In the genomic region with DNA sequence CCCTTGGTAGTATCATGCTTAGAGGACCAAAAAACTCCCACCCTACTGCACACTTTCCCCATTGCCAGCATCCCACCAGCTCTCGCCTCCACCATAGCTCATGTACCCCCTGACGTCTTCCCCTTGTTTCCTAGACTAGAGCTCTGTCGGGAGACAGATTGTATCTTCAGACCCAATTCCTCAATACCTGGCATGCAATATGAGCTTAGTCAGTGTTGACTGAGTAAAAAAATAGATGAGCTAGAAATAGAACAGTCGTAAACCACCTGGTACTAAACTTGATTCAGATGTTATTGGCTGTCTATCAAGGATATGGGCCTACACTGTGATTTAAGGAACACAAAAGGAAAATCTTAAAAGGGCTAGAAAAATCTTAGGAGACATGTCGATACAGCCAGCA, we compare ENCODE assay signal across 18 mouse cellular contexts.
"Had no signal": no experiment of that assay in that cellular context is flagged by ENCODE, and none has a peak within 500 bp of the region (broad histone marks: within the 10 kb centered on the region; RNA-seq: fewer than 3 reads in every experiment).

No protein-coding gene starts in this region.

- H3K4me1 ChIP-seq: midbrain, embryonic 10.5 days; midbrain, embryonic 13.5 days; neural tube, embryonic 13.5 days; neural tube, embryonic 15.5 days had no signal

- H3K4me2 ChIP-seq: lung, embryonic 14.5 days; midbrain, embryonic 13.5 days; neural tube, embryonic 13.5 days; neural tube, embryonic 15.5 days had no signal

- H3K4me3 ChIP-seq: midbrain, embryonic 10.5 days; midbrain, embryonic 13.5 days; myocyte; neural tube, embryonic 13.5 days; neural tube, embryonic 15.5 days had no signal

- H3K27ac ChIP-seq: midbrain, embryonic 10.5 days; midbrain, embryonic 13.5 days; neural tube, embryonic 13.5 days; neural tube, embryonic 15.5 days had no signal

- ATAC-seq: midbrain, embryonic 13.5 days; midbrain, embryonic 16.5 days had no signal

- H3K9me3 ChIP-seq: midbrain, embryonic 10.5 days; midbrain, embryonic 13.5 days; neural tube, embryonic 13.5 days; neural tube, embryonic 15.5 days had no signal

- DNase-seq: lung, adult 18-20 months; lung, embryonic 14.5 days; lung, postnatal 10 days; lung, postnatal 4 days; retina, postnatal 1 day; right cerebral cortex, adult 18-20 months; right cerebral cortex, postnatal 25 days; right cerebral cortex, postnatal 4 days; spleen, adult 18-20 months; thymus, adult 18-20 months; thymus, postnatal 14 days; thymus, postnatal 36 days had no signal

- H3K9ac ChIP-seq: lung, embryonic 14.5 days; midbrain, embryonic 13.5 days; neural tube, embryonic 13.5 days; neural tube, embryonic 15.5 days had no signal

- H3K36me3 ChIP-seq: midbrain, embryonic 10.5 days; midbrain, embryonic 13.5 days; neural tube, embryonic 13.5 days; neural tube, embryonic 15.5 days had no signal

- H3K27me3 ChIP-seq: midbrain, embryonic 13.5 days; neural tube, embryonic 13.5 days; neural tube, embryonic 15.5 days had no signal
